Mouse (Mus musculus): ENCODE measurements around the gene Krt36. TPM values are rescaled to one million over a fixed set of nuclear protein-coding genes. Genes with fewer than 3 reads are reported as not detected.

Krt36 gene
- total RNA-seq, 1 experiment = 0.13 TPM

DNA sequence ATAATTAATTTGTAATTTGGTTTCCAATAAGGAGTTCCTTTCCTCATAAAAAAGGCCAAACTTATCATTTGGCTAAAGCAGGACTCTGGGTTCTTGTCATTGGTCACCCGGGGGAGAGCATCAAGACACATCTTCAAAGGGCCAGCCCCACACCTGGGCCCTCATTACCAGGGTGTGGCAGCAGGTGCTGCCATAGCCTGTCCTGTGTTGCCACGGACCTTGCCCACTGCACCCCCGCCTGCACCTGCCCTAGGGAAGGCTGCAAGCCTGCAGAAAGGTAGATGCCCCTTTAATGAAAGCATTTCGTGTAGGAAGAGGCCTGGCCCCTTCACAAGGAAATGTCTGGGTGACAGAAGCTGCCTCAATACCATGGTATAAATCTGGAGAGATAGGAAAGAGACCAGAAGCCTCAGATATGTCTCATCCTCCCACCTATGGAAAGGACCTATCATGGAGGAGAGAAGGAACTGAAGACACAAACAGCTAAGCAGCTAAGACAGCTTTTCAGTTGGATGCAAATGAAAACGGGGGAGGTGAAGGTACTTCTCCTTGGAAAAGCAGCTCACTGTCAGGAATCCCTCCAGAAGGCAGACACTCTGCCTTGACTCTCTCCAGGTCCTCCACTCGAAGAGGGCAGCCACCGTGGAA is 16.9 kb downstream of the Krt36 start:
- H3K4me1 ChIP-seq (ENCODE audit: control insufficient read depth in 2 of 2, insufficient read depth in 2 of 2, low read length in 2 of 2, poor library complexity in 1 of 2) = no peaks in the 10 kb centered on the region
- TF ChIP-seq ZC3H11A (IDR thresholded peaks at IDR 0.05; ENCODE audit: borderline replicate concordance, low read depth, low read length) = no peak
- no peak for TF ChIP-seq CHD2 (IDR thresholded peaks at IDR 0.05; ENCODE audit: low read depth, low read length)
- no peak for TF ChIP-seq HCFC1 (IDR thresholded peaks at IDR 0.05; ENCODE audit: borderline replicate concordance, insufficient read depth, low read length)
- no peak for TF ChIP-seq MAFK (IDR thresholded peaks at IDR 0.05; ENCODE audit: insufficient read depth, low read depth, low read length)
- TF ChIP-seq ZNF384 (IDR thresholded peaks at IDR 0.05; ENCODE audit: low read depth, low read length) = no peak
- H3K9ac ChIP-seq (ENCODE audit: insufficient read depth, low read depth, low read length, poor library complexity, severe bottlenecking) = no peak overlapping the region

DNA sequence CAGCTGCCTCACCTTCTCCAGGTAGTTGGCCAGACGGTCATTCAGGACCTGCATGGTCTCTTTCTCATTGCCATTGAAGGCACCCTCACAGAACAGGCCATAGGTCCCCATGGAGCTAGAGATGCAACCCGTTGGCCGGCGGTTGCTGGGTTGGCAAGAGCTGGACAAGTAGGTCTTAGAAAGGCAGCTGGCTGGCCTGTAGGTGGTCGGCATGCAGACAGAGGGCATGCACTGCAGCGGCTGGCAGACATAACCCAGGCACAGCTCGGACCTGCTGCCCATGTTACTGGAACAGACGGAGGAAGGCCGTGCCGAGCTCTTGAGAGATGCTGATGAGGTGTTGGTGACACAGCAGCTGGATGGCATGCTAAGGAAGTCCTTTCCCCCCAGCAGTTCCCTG is 17.6 kb downstream of the Krt36 start, which contains the start of gene Krt32:
Gene Krt32 (minus strand): TSS at position 366 of the 400 bp plus-strand sequence.
- no peaks in the 10 kb centered on the region for H3K36me3 ChIP-seq (ENCODE audit: control insufficient read depth, insufficient read depth, low read length, poor library complexity, severe bottlenecking)
- H3K9ac ChIP-seq (ENCODE audit: insufficient read depth, low read depth, low read length, poor library complexity, severe bottlenecking) = no peak within 1 kb of the TSS
- no peaks in the 10 kb centered on the region for H3K4me1 ChIP-seq (ENCODE audit: control insufficient read depth in 2 of 2, insufficient read depth in 2 of 2, low read length in 2 of 2, poor library complexity in 1 of 2)
- H3K9me3 ChIP-seq (ENCODE audit: control insufficient read depth, insufficient read depth, low read depth, low read length) = no peaks in the 10 kb centered on the region
- H3K27ac ChIP-seq (ENCODE audit: insufficient read depth, low read depth, low read length, poor library complexity, severe bottlenecking) = no peak within 1 kb of the TSS
- in situ Hi-C loops (cut with MboI; ENCODE audit: low sequenced_read_pairs in 2 of 2, unreplicated experiment in 2 of 2) = no loop called here
- no peak for TF ChIP-seq ZC3H11A (IDR thresholded peaks at IDR 0.05; ENCODE audit: borderline replicate concordance, low read depth, low read length)
- TF ChIP-seq ZNF384 (IDR thresholded peaks at IDR 0.05; ENCODE audit: low read depth, low read length) = no peak
- DNase-seq (ENCODE audit: low read depth, low spot score) = no peak
- no peak within 1 kb of the TSS for H3K4me3 ChIP-seq (ENCODE audit: insufficient read depth in 1 of 2, low read depth in 1 of 2, low read length in 2 of 2, poor library complexity in 1 of 2, severe bottlenecking in 1 of 2)

More for the DNA sequence above, 16.9 kb downstream of the Krt36 start:
- H3K27ac ChIP-seq (ENCODE audit: insufficient read depth, low read depth, low read length, poor library complexity, severe bottlenecking) = no peak overlapping the region
- H3K36me3 ChIP-seq (ENCODE audit: control insufficient read depth, insufficient read depth, low read length, poor library complexity, severe bottlenecking) = no peaks in the 10 kb centered on the region
- no peak overlapping the region for H3K4me3 ChIP-seq (ENCODE audit: insufficient read depth in 1 of 2, low read depth in 1 of 2, low read length in 2 of 2, poor library complexity in 1 of 2, severe bottlenecking in 1 of 2)
- no peak for DNase-seq (ENCODE audit: low read depth, low spot score)
- in situ Hi-C loops (cut with MboI; ENCODE audit: low sequenced_read_pairs in 2 of 2, unreplicated experiment in 2 of 2) = no loop called here
- H3K9me3 ChIP-seq (ENCODE audit: control insufficient read depth, insufficient read depth, low read depth, low read length) = no peaks in the 10 kb centered on the region

DNA sequence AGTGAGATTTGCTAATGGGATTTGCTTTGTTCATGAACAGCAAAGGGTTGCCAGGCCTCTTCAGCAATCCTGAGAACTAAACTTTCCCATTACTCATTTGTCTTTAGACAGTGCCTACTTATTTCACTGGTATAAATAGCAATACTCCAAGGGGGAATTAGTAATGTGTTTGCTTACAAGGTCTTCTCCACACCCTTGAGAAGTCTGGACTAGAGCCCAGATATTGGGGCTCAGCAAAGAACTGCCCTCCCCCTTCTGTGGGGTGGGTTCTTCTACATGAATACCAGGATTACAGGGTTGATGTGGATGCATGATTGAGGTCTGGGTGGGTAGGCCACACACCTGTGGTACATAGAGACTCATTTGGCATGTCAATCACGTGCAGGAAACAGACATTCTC is 31.6 kb downstream of the Krt36 start:
- no peak for TF ChIP-seq CHD2 (IDR thresholded peaks at IDR 0.05; ENCODE audit: low read depth, low read length)
- TF ChIP-seq ZC3H11A (IDR thresholded peaks at IDR 0.05; ENCODE audit: borderline replicate concordance, low read depth, low read length) = no peak
- Histone ChIP-seq H3K27ac (ENCODE audit: insufficient read depth, low read depth, low read length, poor library complexity, severe bottlenecking) (no peak overlapping the region), H3K36me3 (ENCODE audit: control insufficient read depth, insufficient read depth, low read length, poor library complexity, severe bottlenecking) (no peaks in the 10 kb centered on the region), H3K9ac (ENCODE audit: insufficient read depth, low read depth, low read length, poor library complexity, severe bottlenecking) (no peak overlapping the region), H3K9me3 (ENCODE audit: control insufficient read depth, insufficient read depth, low read depth, low read length) (no peaks in the 10 kb centered on the region), H3K4me1 (ENCODE audit: control insufficient read depth in 2 of 2, insufficient read depth in 2 of 2, low read length in 2 of 2, poor library complexity in 1 of 2) (no peaks in the 10 kb centered on the region), H3K4me3 (ENCODE audit: insufficient read depth in 1 of 2, low read depth in 1 of 2, low read length in 2 of 2, poor library complexity in 1 of 2, severe bottlenecking in 1 of 2) (no peak overlapping the region)
- no peak for DNase-seq (ENCODE audit: low read depth, low spot score)
- in situ Hi-C loops (cut with MboI; ENCODE audit: low sequenced_read_pairs in 2 of 2, unreplicated experiment in 2 of 2) = loop anchor here in 1 of 2 experiments (5.0 kb wide), 1 partner anchor 208 kb away; no protein-coding TSS in a partner anchor

DNA sequence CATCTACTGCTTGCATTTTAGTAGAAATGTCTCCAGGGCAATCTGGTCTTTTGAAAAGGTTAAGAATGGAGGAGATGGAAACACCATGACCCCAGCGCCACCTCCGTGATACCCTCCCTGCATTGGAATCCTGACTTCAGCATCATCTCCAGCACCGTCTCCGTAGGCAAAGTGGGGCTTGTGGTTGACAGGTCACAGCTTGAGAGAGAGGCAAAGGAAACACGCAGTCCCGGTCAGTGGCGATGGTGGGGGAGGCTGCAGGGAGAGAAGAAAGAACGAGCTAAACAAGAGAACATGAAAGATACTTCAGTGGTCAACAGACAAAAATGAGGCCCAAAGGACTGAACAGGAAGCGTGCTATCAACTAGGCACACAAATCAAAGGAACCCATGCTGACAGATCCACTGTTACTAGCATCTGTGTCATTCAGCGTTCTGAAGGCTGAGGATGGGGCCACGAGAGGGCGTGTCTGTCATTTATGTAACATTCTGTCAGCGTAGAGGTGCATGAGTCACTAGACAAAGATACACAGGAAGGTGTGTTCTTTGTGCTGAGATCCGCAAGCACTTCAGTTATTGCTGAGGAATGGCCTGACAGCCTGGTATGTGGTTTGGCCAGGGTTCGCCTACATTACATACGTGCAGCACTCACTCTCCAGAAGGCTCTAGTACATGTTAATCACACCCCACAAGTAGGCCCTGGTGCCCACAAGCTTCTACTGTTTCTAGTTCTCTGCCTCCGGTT is 38.0 kb downstream of the Krt36 start:
- TF ChIP-seq MAFK (IDR thresholded peaks at IDR 0.05; ENCODE audit: insufficient read depth, low read depth, low read length) (no peak), HCFC1 (IDR thresholded peaks at IDR 0.05; ENCODE audit: borderline replicate concordance, insufficient read depth, low read length) (no peak), ZNF384 (IDR thresholded peaks at IDR 0.05; ENCODE audit: low read depth, low read length) (no peak), ZC3H11A (IDR thresholded peaks at IDR 0.05; ENCODE audit: borderline replicate concordance, low read depth, low read length) (no peak), CHD2 (IDR thresholded peaks at IDR 0.05; ENCODE audit: low read depth, low read length) (no peak)
- no peaks in the 10 kb centered on the region for H3K36me3 ChIP-seq (ENCODE audit: control insufficient read depth, insufficient read depth, low read length, poor library complexity, severe bottlenecking)
- DNase-seq (ENCODE audit: low read depth, low spot score) = no peak
- no peak overlapping the region for H3K27ac ChIP-seq (ENCODE audit: insufficient read depth, low read depth, low read length, poor library complexity, severe bottlenecking)
- H3K4me1 ChIP-seq (ENCODE audit: control insufficient read depth in 2 of 2, insufficient read depth in 2 of 2, low read length in 2 of 2, poor library complexity in 1 of 2) = no peaks in the 10 kb centered on the region
- in situ Hi-C loops (cut with MboI; ENCODE audit: low sequenced_read_pairs in 2 of 2, unreplicated experiment in 2 of 2) = loop anchor here in 1 of 2 experiments (10.0 kb wide), 1 partner anchor 227 kb away; no protein-coding TSS in a partner anchor
- no peak overlapping the region for H3K4me3 ChIP-seq (ENCODE audit: insufficient read depth in 1 of 2, low read depth in 1 of 2, low read length in 2 of 2, poor library complexity in 1 of 2, severe bottlenecking in 1 of 2)
- H3K9ac ChIP-seq (ENCODE audit: insufficient read depth, low read depth, low read length, poor library complexity, severe bottlenecking) = no peak overlapping the region
- no peaks in the 10 kb centered on the region for H3K9me3 ChIP-seq (ENCODE audit: control insufficient read depth, insufficient read depth, low read depth, low read length)
